Mouse (Mus musculus) intestine, embryonic 16.5 days (tissue): ENCODE data around the gene Ccar1. TPM values are rescaled to one million over a fixed set of nuclear protein-coding genes. Genes with fewer than 3 reads are reported as not detected.
"Not testable (repeated sequence)": the region's sequence is repeated elsewhere in the genome, so short reads cannot be mapped to it uniquely, and the experiment has no call there.

ENCODE experiments used
- ATAC-seq: fragments of 200-750 bp; cut with Nextera tagmentation; 2 replicates; pipeline ENCODE4 v1.8.0; 2017; ENCODE audit warnings: moderate TSS enrichment, moderate library complexity
- H3K27ac ChIP-seq: fragments of 300-500 bp; sonication (generic); 2 replicates; pipeline ENCODE4 v1.5.1; 2014; ENCODE audit warnings: mild to moderate bottlenecking, low read length
- H3K27me3 ChIP-seq: fragments of 300-500 bp; sonication (generic); replicated peaks from 2 replicates; pipeline ENCODE4 v1.6.1; 2014; ENCODE audit warnings: low read length, control low read depth, mixed read lengths; ENCODE audit not compliant: control insufficient read depth, insufficient read depth
- H3K36me3 ChIP-seq: fragments of 300-500 bp; sonication (generic); 2 replicates; pipeline ENCODE4 v1.6.1; 2014; ENCODE audit warnings: low read length, control low read depth; ENCODE audit not compliant: control insufficient read depth, insufficient read depth
- H3K4me1 ChIP-seq: fragments of 300-500 bp; sonication (generic); 2 replicates; pipeline ENCODE4 v1.6.1; 2014; ENCODE audit warnings: low read length, control low read depth, mixed read lengths; ENCODE audit not compliant: control insufficient read depth, insufficient read depth
- H3K4me2 ChIP-seq: fragments of 300-500 bp; sonication (generic); 2 replicates; pipeline ENCODE4 v1.6.1; 2014; ENCODE audit warnings: low read depth, low read length, control low read depth
- H3K4me3 ChIP-seq: fragments of 300-500 bp; sonication (generic); 2 replicates; pipeline ENCODE4 v1.5.1; 2014; ENCODE audit warnings: mild to moderate bottlenecking, low read length
- H3K9ac ChIP-seq: fragments of 300-500 bp; sonication (generic); 2 replicates; pipeline ENCODE4 v1.6.1; 2014; ENCODE audit warnings: low read depth, low read length
- H3K9me3 ChIP-seq: fragments of 300-500 bp; sonication (generic); 2 replicates; pipeline ENCODE4 v1.6.1; 2016; ENCODE audit warnings: low read length, control low read depth; ENCODE audit not compliant: control insufficient read depth
- WGBS: fragments of 180-500 bp; shearing (Covaris S2); extraction: QIAGEN DNeasy Blood & Tissue Kit; methylation state at CpG from one replicate; pipeline ENCODE4 v1.1.7; 2014; 5-methylcytosine and 5-hydroxymethylcytosine counted together
- polyA plus RNA-seq: library from polyadenylated mRNA; unstranded; fragments of >200 nt; fragmentation: Nextera tagmentation; extraction: Ambion mirVana; gene quantifications from 2 replicates; pipeline ENCODE4 v1.2.1, GENCODE M21; 2015

Gene Ccar1
- polyA plus RNA-seq, 1 experiment from 2014 or later = 103 TPM

DNA sequence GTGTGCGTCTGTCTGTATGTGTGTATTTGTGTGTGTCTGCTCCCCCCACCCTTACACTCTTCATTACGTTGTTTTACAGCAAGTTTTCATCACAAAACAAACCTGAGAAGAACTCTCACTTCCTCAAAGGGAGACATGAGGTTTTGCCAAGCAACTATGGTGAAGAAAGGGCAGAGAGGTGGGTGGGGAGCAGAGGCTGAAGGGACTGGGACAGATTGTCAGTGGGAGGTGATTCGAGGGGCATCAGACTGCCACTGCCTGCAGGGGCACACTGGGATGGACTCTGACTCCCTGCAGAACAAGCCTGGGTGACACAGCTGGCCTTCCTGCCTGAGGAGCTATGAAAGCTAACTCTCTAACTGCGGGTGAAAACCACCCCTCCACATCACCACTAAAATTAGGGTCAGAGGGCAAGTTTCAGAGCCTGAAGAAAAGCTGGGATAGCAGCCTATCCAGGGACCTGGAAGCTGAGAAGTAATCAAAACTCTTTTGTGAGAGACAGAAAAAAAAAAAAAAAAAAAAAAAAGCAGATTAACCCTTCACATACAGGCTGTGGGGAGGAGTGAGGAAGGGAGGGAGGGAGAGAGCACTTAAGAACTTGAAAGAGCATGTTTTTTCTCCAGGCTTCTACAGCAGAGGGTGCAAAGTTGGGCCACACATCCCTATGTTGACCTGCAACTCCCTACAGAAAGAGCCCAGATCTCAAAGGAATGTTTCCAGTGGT, 55.0 kb downstream of the Ccar1 start:
- Histone ChIP-seq H3K4me3 (no peak overlapping the region), H3K9me3 (no peaks in the 10 kb centered on the region), H3K9ac (no peak overlapping the region), H3K27ac (no peak overlapping the region), H3K27me3 (no peaks in the 10 kb centered on the region), H3K4me1 (no peaks in the 10 kb centered on the region), H3K36me3 (0 out of 2 replicates have a peak, but pooled peaks cover 6% of the 10 kb centered on the region), H3K4me2 (no peak overlapping the region)
- ATAC-seq = no peak
- 46% methylated on average over 4 of the region's 4 CpGs for WGBS

DNA sequence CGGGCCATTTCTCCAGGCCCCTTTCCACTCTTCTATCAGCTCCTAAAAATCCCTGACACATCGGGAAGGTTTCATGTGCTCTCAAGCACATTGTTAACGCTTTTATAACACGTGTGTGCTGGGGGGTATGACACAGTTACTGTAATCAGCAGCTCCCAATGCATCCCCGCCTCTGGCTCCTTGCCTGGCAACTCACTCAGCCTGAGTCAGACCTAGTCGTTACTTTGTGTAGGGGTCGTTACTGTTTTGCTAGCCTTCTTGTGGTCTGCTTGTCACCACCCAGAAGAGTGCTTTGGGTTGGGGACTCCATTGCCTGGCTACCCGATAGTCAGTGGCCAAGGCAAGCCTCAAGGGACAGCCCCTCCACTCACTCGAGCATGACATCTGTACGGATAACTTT, 61.3 kb downstream of the Ccar1 start:
- no peak for ATAC-seq
- Histone ChIP-seq H3K27me3 (no peaks in the 10 kb centered on the region), H3K4me2 (no peak overlapping the region), H3K4me3 (no peak overlapping the region), H3K4me1 (peaks cover 6% of the 10 kb centered on the region), H3K9me3 (no peaks in the 10 kb centered on the region), H3K9ac (no peak overlapping the region), H3K36me3 (no peaks in the 10 kb centered on the region), H3K27ac (no peak overlapping the region)
- WGBS = 75% methylated on average over 10 of the region's 10 CpGs

DNA sequence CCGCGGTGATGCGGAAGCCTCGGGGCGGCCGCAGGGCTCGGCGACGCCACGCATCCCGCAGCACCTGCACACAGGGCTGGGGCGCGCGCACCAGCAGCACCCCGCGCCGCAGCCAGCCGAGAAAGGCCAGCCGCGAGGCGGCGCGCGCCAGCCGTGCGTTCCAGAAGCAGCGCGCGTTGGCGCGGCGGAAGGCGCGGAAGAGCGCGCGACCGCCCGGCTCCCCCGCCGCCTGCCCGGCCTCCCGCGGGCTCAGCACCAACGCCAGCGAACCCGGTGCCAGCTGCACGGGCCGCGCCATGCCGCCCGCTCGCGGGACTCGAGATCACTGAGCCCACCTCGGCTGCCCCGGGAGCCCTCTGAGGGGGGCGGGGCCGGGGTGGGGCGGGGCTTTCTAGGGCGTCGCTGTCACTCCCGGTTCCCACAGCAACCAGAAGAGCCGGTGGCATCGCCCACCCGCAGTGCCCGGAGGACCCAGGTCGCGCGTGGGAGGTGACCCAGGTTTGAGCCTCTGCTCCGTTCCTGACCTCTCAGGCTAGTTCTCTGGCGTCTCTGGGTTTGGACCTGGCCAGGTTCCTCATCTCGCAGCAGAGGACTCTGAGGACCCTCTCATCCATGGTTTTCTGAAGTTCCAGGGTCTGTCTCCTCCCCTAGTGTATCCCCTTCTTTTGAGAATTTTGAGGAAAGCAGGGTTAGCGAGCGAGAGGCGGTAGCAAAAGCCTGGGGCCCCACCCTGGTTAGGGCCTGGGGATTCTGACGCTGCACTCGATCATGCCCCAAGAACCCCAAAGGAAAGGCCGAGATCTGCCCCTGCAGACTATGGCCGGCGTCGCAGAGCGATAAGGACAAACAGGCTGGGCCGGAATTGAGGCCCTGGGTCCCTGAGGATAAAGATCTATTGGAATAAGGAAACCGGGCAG, 66.1 kb downstream of the Ccar1 start, which contains the start of gene Stox1:
Gene Stox1, minus strand, starts transcription at position 358 of the 917 bp plus-strand sequence.
- no peaks in the 10 kb centered on the region for H3K9me3 ChIP-seq
- peak within 1 kb of the TSS; percentile 98 for H3K4me2 ChIP-seq
- H3K4me1 ChIP-seq = peaks cover 6% of the 10 kb centered on the region
- H3K36me3 ChIP-seq = no peaks in the 10 kb centered on the region
- H3K9ac ChIP-seq = peak within 1 kb of the TSS; percentile 74
- peak; percentile 92 for ATAC-seq
- no peak within 1 kb of the TSS for H3K27ac ChIP-seq
- H3K4me3 ChIP-seq = peak within 1 kb of the TSS; percentile 91
- no peaks in the 10 kb centered on the region for H3K27me3 ChIP-seq
- WGBS = under 1% methylated on average over 81 of the region's 85 CpGs

DNA sequence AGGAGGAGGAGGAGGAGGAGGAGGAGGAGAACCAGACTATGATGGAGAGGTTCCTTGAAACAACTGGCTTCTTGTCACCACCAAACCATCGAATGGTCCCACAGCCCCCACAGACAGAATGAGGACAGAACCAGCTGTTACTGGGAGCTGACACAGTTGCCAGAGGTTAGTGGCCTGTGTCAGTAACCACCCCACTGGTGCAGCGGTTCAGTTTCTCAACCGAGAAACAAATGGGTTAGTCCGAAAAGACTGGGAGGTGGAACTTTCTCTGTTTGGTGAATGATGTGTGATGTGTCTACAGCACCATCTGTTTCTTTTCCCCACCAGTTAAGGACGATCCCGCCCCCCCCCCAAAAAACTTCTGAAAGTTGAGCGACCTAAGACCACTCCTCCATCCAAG, 67.2 kb downstream of the Ccar1 start:
- peaks cover 6% of the 10 kb centered on the region for H3K4me1 ChIP-seq
- no peaks in the 10 kb centered on the region for H3K9me3 ChIP-seq
- 19% methylated on average over 7 of the region's 7 CpGs for WGBS
- ATAC-seq = no peak
- no peaks in the 10 kb centered on the region for H3K27me3 ChIP-seq
- H3K36me3 ChIP-seq = no peaks in the 10 kb centered on the region
- H3K4me3 ChIP-seq = no peak overlapping the region
- H3K9ac ChIP-seq = no peak overlapping the region
- no peak overlapping the region for H3K27ac ChIP-seq
- 0 out of 2 replicates have a peak overlapping the region, but pooled peaks have one; percentile 98 for H3K4me2 ChIP-seq

DNA sequence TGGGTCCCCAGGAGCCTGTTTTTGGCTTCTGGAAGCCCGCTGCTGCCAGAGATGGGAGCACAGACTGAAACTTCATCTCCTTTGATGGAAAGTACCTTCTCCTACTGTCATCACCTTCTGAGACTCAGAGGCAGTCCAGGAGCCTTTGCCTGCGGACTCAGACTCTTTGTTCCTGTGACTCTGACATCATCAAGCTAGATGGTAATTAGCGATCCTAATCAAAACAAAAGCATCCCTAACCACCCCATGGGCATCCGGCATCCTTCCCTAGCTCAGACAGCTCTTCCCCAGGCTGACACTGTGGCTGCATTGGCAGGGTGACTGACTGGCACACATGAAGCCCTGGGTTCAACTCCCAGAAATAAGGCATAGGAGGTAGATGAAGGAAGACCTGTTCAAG, 69.4 kb downstream of the Ccar1 start:
- WGBS = 41% methylated on average over 4 of the region's 4 CpGs
- no peaks in the 10 kb centered on the region for H3K27me3 ChIP-seq

DNA sequence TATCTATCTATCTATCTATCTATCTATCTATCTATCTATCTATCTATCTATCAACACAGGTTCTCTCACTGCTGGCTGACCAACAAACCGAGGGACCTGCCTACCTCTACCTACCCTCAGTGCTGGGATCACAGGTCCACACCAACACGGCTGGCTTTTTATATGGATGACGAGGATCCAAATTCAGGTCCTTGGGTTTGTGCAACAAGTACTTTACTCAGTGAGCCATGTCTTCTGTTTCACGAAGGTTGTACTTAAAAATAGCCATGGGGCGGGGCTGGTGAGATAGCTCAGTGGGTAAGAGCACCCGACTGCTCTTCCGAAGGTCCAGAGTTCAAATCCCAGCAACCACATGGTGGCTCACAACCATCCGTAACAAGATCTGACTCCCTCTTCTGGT, 71.5 kb downstream of the Ccar1 start:
- not testable (repeated sequence) for H3K27me3 ChIP-seq, H3K4me3 ChIP-seq, H3K9ac ChIP-seq, H3K4me2 ChIP-seq, H3K9me3 ChIP-seq, H3K27ac ChIP-seq, H3K4me1 ChIP-seq, ATAC-seq, H3K36me3 ChIP-seq
- 85% methylated on average over 7 of the region's 8 CpGs for WGBS

More for the DNA sequence above, 69.4 kb downstream of the Ccar1 start:
- Histone ChIP-seq H3K9ac (no peak overlapping the region), H3K4me2 (no peak overlapping the region), H3K4me1 (peaks cover 6% of the 10 kb centered on the region), H3K27ac (no peak overlapping the region), H3K36me3 (no peaks in the 10 kb centered on the region), H3K9me3 (no peaks in the 10 kb centered on the region), H3K4me3 (no peak overlapping the region)
- no peak for ATAC-seq

DNA sequence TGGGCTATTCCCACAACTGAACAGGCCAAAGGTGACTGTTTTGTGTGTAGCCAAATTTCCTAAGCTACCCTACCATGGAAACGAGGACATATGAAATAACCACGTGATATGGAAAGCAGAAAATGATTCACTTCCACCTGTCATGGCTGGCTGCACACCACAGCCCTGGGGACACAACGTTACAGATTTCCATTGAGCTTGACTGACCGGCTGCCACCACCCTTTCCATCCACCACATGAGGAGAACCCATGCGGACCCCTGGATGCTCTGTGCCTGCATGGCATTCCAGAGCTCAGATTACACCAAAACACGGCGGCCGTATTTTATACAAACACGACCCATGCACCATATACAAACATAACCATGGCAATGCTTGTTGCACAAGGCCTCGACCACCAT, 78.6 kb downstream of the Ccar1 start:
- Histone ChIP-seq H3K27ac (no peak overlapping the region), H3K4me2 (no peak overlapping the region), H3K4me3 (no peak overlapping the region), H3K9ac (no peak overlapping the region), H3K36me3 (no peaks in the 10 kb centered on the region), H3K27me3 (no peaks in the 10 kb centered on the region), H3K4me1 (no peaks in the 10 kb centered on the region), H3K9me3 (no peaks in the 10 kb centered on the region)
- 66% methylated on average over 10 of the region's 10 CpGs for WGBS
- no peak for ATAC-seq

DNA sequence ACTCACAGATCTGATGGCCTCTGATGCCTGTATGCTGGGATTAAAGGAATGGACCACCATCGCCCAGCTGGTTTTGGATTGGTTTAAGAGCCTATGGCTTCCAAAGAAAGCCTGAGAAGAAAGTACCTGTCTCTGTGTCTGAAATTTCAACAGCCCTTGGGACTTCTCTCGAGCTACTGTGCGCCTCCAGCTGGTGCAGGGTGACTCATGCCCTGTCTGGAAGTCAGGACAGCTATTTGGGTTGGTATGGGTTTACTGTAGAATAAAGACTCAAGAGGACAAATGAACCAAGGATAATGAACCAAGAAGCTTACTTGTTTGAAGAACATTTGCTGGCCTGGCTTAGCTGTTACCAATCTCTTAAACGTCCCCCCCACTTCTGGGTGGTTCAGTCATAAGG, 88.5 kb downstream of the Ccar1 start:
- ATAC-seq = no peak
- 83% methylated on average over 4 of the region's 4 CpGs for WGBS

DNA sequence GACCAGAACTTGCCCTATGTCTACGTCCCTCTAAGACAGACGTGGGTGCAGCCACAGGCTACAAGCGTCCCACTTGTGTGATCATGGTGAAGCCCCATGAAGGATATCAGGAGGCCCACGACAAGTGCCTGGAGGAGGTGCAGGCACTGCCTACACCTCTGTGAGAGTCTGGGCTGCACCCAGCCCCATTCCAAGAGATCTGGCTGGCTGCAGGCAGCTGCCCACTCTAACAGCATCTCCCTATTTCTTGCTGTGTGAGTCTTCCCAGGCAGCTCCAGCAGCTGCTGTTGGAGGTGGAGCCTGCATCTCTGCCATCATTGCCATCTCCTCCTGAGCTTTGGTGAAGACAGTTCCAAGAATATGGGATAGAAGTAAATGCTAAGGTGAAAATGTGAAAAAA, 89.7 kb downstream of the Ccar1 start:
- Histone ChIP-seq H3K9me3 (no peaks in the 10 kb centered on the region), H3K4me3 (no peak overlapping the region), H3K4me1 (no peaks in the 10 kb centered on the region), H3K27ac (no peak overlapping the region), H3K4me2 (no peak overlapping the region), H3K27me3 (no peaks in the 10 kb centered on the region), H3K36me3 (no peaks in the 10 kb centered on the region), H3K9ac (no peak overlapping the region)
- ATAC-seq = no peak
- 82% methylated on average over 4 of the region's 4 CpGs for WGBS

More for the DNA sequence above, 88.5 kb downstream of the Ccar1 start:
- no peaks in the 10 kb centered on the region for H3K27me3 ChIP-seq
- H3K9me3 ChIP-seq = no peaks in the 10 kb centered on the region
- H3K27ac ChIP-seq = no peak overlapping the region
- H3K4me1 ChIP-seq = no peaks in the 10 kb centered on the region
- no peak overlapping the region for H3K4me2 ChIP-seq
- H3K4me3 ChIP-seq = no peak overlapping the region
- H3K36me3 ChIP-seq = no peaks in the 10 kb centered on the region
- no peak overlapping the region for H3K9ac ChIP-seq
